Mouse (Mus musculus) kidney, adult 10 weeks (tissue): ENCODE data around the gene Fbxo44. TPM values are rescaled to one million over a fixed set of nuclear protein-coding genes. Genes with fewer than 3 reads are reported as not detected.

ENCODE experiments used
- polyA plus RNA-seq: library from polyadenylated mRNA; stranded (reverse); fragments of 350-450 nt; fragmentation: Illumina TruSeq; extraction: RNeasy Lipid Tissue Mini Kit (QIAGEN cat#74804); gene quantifications from one replicate; pipeline ENCODE4 v1.2.3, GENCODE M21; 2014; ENCODE audit warnings: low read depth, low replicate concordance

Gene Fbxo44
- 2.9 TPM for polyA plus RNA-seq

GRCm38 (mm10) chr4:148160436-148161390, at the start of gene Fbxo44, which contains the start of gene Fbxo2:
Gene Fbxo44, minus strand, starts transcription at chr4:148160482.
Gene Fbxo2, plus strand, starts transcription at chr4:148160621.

GRCm38 (mm10) chr4:148151267-148152168, 8.8 kb downstream of the Fbxo44 start, which contains the start of gene Fbxo6:
Gene Fbxo6, minus strand, starts transcription at chr4:148152140.

GRCm38 (mm10) chr4:148130561-148131413, 29.5 kb downstream of the Fbxo44 start, which contains the start of gene Draxin:
Gene Draxin, minus strand, starts transcription at chr4:148130698.

GRCm38 (mm10) chr4:148130133-148130532, 30.1 kb downstream of the Fbxo44 start, which contains the start of gene Mad2l2:
Gene Mad2l2, plus strand, starts transcription at chr4:148130384.

Other genes starting within 250 kb of the Fbxo44 start
- 1.7 TPM for gene Plod1, start 223.7 kb downstream of the Fbxo44 start, polyA plus RNA-seq
- 7.5 TPM for gene 2510039O18Rik, start 219.6 kb downstream of the Fbxo44 start, polyA plus RNA-seq
- gene Nppb, start 174.7 kb downstream of the Fbxo44 start, polyA plus RNA-seq: not detected
- not detected for gene Nppa, start 159.8 kb downstream of the Fbxo44 start, polyA plus RNA-seq
- gene Clcn6, start 121.7 kb downstream of the Fbxo44 start, polyA plus RNA-seq: 6.7 TPM
- gene Mthfr, start 121.4 kb downstream of the Fbxo44 start, polyA plus RNA-seq: 2.7 TPM
- 17.1 TPM for gene Agtrap, start 72.5 kb downstream of the Fbxo44 start, polyA plus RNA-seq
- gene Mad2l2, start 30.1 kb downstream of the Fbxo44 start, polyA plus RNA-seq: 1.5 TPM
- not detected for gene Draxin, start 29.8 kb downstream of the Fbxo44 start, polyA plus RNA-seq
- gene Fbxo6, start 8.3 kb downstream of the Fbxo44 start, polyA plus RNA-seq: 1.1 TPM
- gene Fbxo2, start 139 bp upstream of the Fbxo44 start, polyA plus RNA-seq: not detected
- not detected for gene Disp3, start 127.5 kb upstream of the Fbxo44 start, polyA plus RNA-seq